Mouse (Mus musculus): ENCODE data around the gene Helb. TPM values are rescaled to one million over a fixed set of nuclear protein-coding genes. Genes with fewer than 3 reads are reported as not detected.
"Not testable (repeated sequence)": the region's sequence is repeated elsewhere in the genome, so short reads cannot be mapped to it uniquely, and the experiment has no call there.

Gene Helb
- polyA plus RNA-seq, 1 experiment from 2014 or later: 3.1 TPM

DNA sequence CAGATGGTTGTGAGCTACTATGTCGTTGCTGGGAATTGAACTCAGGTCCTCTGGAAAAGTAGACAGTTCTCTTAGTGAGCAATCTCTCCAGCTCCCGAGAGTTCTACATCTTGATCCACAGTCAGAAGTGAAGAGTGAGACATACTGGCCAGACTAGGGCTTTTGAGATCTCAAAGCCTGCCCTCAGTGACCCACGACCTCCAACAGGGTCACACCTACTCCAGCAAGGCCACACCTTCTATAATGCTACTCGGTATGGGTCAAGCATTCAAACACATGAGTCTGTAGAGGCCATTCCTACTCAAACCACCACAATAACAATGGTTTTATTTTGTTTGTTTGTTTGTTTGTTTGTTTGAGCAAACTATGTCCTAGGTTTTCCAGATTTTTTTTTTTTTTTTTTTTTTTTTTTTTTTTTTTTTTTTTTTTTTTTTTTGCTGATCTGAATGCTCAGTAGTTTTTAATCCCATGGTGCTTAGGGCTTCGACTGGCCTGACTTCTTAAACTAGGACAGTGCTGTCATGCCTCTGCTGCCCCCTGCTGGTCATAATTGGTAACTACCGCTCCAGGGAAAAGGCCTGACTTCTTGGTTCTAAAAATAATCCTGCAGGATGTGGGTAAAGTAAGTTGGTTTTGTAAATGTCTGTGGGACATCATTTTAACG lies 12.1 kb upstream of the Helb start:
- H3K9ac ChIP-seq (replicated peaks): no peak overlapping the region
- no peak overlapping the region for H3K4me3 ChIP-seq (replicated peaks)
- H3K36me3 ChIP-seq: no peaks in the 10 kb centered on the region
- peak; percentile 66; the same call in 1 of the 2 replicates for ATAC-seq
- 0 out of 2 replicates have a peak, but pooled peaks cover 6% of the 10 kb centered on the region for H3K4me1 ChIP-seq (replicated peaks)
- no peak overlapping the region for H3K27ac ChIP-seq
- 56% methylated on average over 7 of the region's 7 CpGs for WGBS
- H3K9me3 ChIP-seq: no peaks in the 10 kb centered on the region
- H3K27me3 ChIP-seq: no peaks in the 10 kb centered on the region
- H3K4me2 ChIP-seq (replicated peaks): no peak overlapping the region

DNA sequence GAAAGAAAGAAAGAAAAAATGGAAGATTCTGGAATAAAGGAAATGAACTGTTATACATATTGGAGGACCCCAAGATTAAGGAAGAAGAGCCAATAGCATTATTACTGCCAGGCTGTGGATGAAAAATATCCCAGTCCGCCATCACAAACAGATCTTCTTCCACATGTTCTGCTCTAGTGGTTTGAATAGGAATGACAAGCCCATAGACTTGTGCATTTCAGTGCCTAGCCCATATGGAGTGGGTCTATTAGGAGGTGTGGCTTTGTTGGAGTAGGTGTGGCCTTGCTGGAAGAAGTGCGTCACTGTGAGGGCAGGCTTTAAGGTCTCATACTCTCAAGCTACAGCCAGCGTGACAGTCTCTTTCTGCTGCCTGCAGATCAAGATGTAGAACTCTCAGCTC lies 10.9 kb upstream of the Helb start:
- H3K9ac ChIP-seq (replicated peaks): no peak overlapping the region
- no peaks in the 10 kb centered on the region for H3K27me3 ChIP-seq
- no peak overlapping the region for H3K4me3 ChIP-seq (replicated peaks)
- H3K9me3 ChIP-seq: no peaks in the 10 kb centered on the region
- 92% methylated on average over 3 of the region's 3 CpGs for WGBS
- ATAC-seq: no peak
- no peaks in the 10 kb centered on the region for H3K36me3 ChIP-seq
- no peak overlapping the region for H3K27ac ChIP-seq
- H3K4me1 ChIP-seq (replicated peaks): 0 out of 2 replicates have a peak, but pooled peaks cover 2% of the 10 kb centered on the region
- H3K4me2 ChIP-seq (replicated peaks): no peak overlapping the region

DNA sequence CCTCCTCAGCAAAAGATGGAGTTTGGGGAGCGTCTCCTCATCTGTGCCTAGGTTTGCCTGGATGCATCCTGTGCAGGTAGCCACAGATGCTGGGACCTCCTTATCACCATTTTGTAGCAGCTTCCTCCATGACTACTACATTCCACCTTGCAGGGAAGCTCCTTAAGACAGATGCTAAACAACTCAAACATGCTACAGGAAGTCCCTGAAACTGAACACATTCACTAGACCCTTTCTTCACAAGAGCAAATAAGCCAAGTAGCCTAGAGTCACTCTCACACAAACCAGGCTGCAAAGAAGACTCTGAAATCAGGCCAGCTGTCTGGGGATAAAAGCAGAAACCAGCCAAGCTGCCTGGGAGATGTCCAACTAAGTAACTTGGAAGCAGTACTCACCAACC lies 2.5 kb upstream of the Helb start:
- no peaks in the 10 kb centered on the region for H3K36me3 ChIP-seq
- H3K27me3 ChIP-seq: no peaks in the 10 kb centered on the region
- 95% methylated on average over 1 of the region's 1 CpGs for WGBS
- no peak overlapping the region for H3K4me2 ChIP-seq (replicated peaks)
- no peaks in the 10 kb centered on the region for H3K9me3 ChIP-seq
- H3K4me1 ChIP-seq (replicated peaks): peaks cover 10% of the 10 kb centered on the region
- H3K9ac ChIP-seq (replicated peaks): no peak overlapping the region
- ATAC-seq: no peak
- H3K4me3 ChIP-seq (replicated peaks): no peak overlapping the region
- no peak overlapping the region for H3K27ac ChIP-seq

DNA sequence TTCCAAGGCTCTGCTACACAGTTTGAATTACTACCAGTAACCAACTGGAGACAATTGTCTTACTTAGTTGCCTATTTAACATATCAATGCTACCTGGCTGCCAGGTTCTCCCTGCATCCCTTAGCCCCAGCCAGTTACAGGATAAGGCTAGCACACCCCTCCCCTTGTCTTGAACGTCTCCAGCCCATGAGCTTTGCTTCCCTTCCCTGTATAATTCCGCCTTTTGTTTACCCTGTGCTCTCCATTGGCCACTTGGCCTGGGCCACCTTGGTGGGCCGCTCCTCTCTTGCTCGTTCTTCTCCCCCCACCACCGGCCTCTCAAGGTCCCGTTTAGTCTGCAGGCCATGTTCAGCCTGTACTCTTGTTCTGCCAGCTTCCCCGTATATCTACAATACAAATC lies 1.7 kb upstream of the Helb start:
- peaks cover 10% of the 10 kb centered on the region for H3K4me1 ChIP-seq (replicated peaks)
- 37% methylated on average over 7 of the region's 7 CpGs for WGBS
- ATAC-seq: no peak
- H3K4me2 ChIP-seq (replicated peaks): no peak overlapping the region
- no peak overlapping the region for H3K27ac ChIP-seq
- H3K9me3 ChIP-seq: no peaks in the 10 kb centered on the region
- H3K9ac ChIP-seq (replicated peaks): no peak overlapping the region
- H3K36me3 ChIP-seq: no peaks in the 10 kb centered on the region
- H3K27me3 ChIP-seq: no peaks in the 10 kb centered on the region
- no peak overlapping the region for H3K4me3 ChIP-seq (replicated peaks)

DNA sequence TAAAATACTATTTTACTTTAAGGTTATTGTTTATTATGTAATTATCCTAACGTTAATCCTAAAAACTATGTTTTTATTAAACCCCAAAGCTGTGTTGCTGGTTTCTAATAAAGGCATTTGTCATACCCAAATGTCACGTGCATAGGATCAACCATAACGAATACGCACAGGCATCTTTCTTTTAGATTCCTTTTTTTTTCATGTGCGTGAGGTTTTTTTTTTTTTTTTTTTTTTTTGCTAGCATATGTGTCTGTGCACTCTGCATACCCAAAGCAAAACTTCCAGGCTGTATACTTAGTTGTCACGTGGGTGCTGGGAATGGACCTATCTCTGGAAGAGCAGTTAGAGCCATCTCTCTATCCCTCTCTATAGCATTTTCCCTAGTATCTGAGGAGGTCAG lies 1.2 kb upstream of the Helb start:
- H3K27ac ChIP-seq: no peak overlapping the region

DNA sequence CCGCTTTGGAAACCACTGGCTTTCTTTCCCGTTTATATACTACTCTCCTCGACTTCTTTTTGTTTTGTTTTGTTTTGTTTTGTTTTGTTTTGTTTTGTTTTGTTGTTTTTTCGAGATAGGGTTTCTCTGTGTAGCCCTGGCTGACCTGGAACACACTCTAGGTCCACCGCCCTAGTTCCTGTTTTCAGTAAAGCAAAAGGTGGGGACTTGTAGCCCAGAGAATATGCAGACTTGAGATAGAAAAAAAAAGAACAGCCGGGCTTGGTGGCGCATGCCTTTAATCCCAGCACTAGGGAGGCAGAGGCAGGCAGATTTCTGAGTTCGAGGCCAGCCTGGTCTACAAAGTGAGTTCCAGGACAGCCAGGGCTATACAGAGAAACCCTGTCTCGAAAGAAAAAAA lies 695 bp upstream of the Helb start:
- not testable (repeated sequence) for H3K9ac ChIP-seq (replicated peaks); H3K4me1 ChIP-seq (replicated peaks); ATAC-seq; H3K36me3 ChIP-seq; H3K27ac ChIP-seq; H3K27me3 ChIP-seq; H3K9me3 ChIP-seq
- Histone ChIP-seq H3K4me3 (replicated peaks) (peak overlapping the region; percentile 65; the same call in 1 of the 2 replicates), H3K4me2 (replicated peaks) (peak overlapping the region; percentile 80)
- 71% methylated on average over 9 of the region's 9 CpGs for whole genome bisulfite sequencing

More for the DNA sequence above, 1.2 kb upstream of the Helb start:
- no peak overlapping the region for H3K4me3 ChIP-seq (replicated peaks)
- H3K9ac ChIP-seq (replicated peaks): no peak overlapping the region
- peaks cover 10% of the 10 kb centered on the region for H3K4me1 ChIP-seq (replicated peaks)
- no peaks in the 10 kb centered on the region for H3K27me3 ChIP-seq
- no peak overlapping the region for H3K4me2 ChIP-seq (replicated peaks)
- no peak for ATAC-seq
- no peaks in the 10 kb centered on the region for H3K9me3 ChIP-seq
- 73% methylated on average over 6 of the region's 6 CpGs for WGBS
- H3K36me3 ChIP-seq: no peaks in the 10 kb centered on the region

DNA sequence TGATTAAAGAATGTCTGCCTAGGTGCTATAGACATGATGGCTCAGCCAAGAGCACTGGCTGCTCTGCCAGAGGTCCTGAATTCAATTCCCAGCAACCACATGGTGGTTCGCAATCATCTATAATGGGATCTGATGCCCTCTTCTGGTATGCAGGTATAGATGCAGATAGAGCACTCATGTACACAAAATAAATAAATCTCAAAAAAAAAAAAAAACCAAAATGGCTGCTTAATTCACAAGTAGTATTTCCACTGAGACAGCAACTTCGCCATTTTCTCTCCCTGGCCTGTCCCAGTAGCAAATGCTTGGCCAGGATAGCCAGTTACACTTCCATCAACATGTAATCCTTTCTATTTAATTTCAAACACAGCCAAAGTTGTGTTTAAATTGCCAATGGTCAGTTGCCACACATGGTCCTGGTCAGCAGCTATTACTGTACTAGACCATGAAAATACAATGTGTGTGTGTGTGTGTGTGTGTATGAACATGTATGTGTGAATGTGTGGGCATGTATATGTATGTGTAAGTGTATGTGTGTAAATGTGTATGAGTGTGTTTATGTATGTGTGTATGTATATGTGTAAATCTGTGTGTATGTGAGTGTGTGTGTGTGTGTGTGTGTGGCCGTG lies 982 bp downstream of the Helb start:
- Histone ChIP-seq H3K4me2 (replicated peaks) (peak overlapping the region; percentile 80), H3K4me1 (replicated peaks) (peaks cover 10% of the 10 kb centered on the region), H3K9ac (replicated peaks) (no peak overlapping the region; the same call in 1 of the 2 replicates), H3K4me3 (replicated peaks) (peak overlapping the region; percentile 65), H3K36me3 (no peaks in the 10 kb centered on the region; the same call in 1 of the 2 replicates), H3K27me3 (no peaks in the 10 kb centered on the region), H3K27ac (no peak overlapping the region), H3K9me3 (no peaks in the 10 kb centered on the region)
- 81% methylated on average over 3 of the region's 3 CpGs for WGBS
- ATAC-seq: no peak

DNA sequence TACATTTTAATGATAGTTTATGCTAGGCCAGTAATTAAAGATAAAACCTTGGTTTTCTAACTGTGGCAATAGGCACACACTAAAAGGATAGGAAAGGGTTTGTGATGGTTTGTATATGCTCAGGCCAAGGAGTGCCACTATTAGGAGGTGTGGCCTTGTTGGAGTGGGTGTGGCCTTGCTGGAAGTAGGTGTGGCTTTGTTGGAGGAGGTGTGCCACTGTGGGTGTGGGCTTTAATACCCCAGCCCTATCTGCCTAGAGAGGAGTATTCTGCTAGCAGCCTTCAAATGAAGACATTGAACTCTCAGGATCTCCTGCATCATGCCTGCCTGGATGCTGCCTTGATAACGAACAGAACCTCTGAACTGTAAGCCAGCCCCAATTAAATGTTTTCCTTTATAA lies 12.0 kb downstream of the Helb start:
- Histone ChIP-seq H3K4me2 (replicated peaks) (no peak overlapping the region), H3K27ac (no peak overlapping the region), H3K4me1 (replicated peaks) (no peaks in the 10 kb centered on the region), H3K9ac (replicated peaks) (no peak overlapping the region), H3K36me3 (peaks cover 5% of the 10 kb centered on the region), H3K4me3 (replicated peaks) (no peak overlapping the region), H3K27me3 (no peaks in the 10 kb centered on the region), H3K9me3 (no peaks in the 10 kb centered on the region)
- 100% methylated on average over 1 of the region's 1 CpGs for WGBS
- ATAC-seq: no peak

DNA sequence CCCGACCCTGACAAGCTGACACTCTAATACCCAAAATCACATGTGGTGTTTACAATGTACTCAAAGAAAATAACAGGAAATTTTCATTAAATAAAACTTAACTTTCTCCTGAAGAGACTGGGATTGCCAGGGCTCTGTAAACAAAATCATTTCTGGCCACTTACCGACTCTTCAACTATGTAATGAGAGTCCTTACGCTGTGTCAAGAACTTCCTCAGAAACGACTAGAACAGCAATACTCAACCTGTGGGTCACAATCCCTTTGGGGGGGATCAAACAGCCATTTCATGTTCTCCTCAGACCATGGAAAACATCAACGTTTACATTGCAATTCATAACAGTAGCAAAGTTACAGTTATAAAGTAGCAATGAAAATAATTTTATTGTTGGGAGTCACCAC lies 15.2 kb downstream of the Helb start:
- 90% methylated on average over 5 of the region's 5 CpGs for whole genome bisulfite sequencing
- H3K27ac ChIP-seq: no peak overlapping the region
- H3K27me3 ChIP-seq: no peaks in the 10 kb centered on the region
- H3K4me1 ChIP-seq (replicated peaks): no peaks in the 10 kb centered on the region
- H3K9me3 ChIP-seq: no peaks in the 10 kb centered on the region
- peaks cover 20% of the 10 kb centered on the region for H3K36me3 ChIP-seq
- no peak overlapping the region for H3K4me3 ChIP-seq (replicated peaks)
- H3K4me2 ChIP-seq (replicated peaks): no peak overlapping the region
- no peak overlapping the region for H3K9ac ChIP-seq (replicated peaks)
- no peak for ATAC-seq

DNA sequence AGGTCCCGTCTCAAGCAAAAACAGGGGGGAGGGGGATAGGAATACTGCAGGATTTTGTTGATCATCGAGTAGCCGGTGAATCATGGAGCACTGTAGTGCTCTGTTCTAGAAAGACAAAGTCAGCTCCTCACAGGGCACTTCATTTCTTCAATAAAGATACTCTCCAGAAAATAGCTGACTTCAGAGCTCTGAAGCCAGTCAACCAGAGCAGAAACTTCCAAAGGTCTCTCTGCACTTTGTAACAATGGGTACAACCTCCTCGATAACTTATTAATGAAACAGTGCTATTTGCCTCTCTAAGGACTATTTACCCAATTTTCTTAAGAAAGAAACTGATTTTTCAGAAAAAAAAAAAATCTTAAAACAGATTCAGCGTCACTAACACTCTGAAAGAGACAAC lies 17.1 kb downstream of the Helb start:
- Histone ChIP-seq H3K4me2 (replicated peaks) (no peak overlapping the region), H3K4me1 (replicated peaks) (no peaks in the 10 kb centered on the region), H3K36me3 (peaks cover 20% of the 10 kb centered on the region), H3K27me3 (no peaks in the 10 kb centered on the region), H3K9me3 (no peaks in the 10 kb centered on the region), H3K4me3 (replicated peaks) (no peak overlapping the region), H3K27ac (no peak overlapping the region), H3K9ac (replicated peaks) (no peak overlapping the region)
- 94% methylated on average over 5 of the region's 5 CpGs for WGBS
- ATAC-seq: no peak

DNA sequence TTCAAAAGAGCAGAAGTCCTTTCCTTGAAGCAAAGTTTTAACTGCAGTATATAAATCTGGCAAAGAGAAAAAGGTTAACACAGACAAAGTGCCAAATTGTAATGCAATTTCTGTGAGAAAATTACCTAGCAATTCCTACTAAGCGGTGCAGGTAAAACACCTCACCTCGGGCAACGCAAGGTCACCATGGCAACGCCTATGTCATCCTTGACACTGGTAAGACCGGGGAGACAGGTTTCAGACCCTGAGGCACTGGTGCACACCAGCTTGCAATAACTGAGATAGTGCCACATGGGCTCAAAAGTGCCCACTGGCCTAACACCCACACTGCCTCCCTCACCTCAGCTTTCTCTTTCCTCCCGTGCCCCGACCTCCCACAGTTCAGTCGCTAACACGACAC lies 17.7 kb downstream of the Helb start:
- no peak overlapping the region for H3K4me2 ChIP-seq (replicated peaks)
- no peak overlapping the region for H3K9ac ChIP-seq (replicated peaks)
- H3K27me3 ChIP-seq: no peaks in the 10 kb centered on the region
- peaks cover 20% of the 10 kb centered on the region for H3K36me3 ChIP-seq
- H3K4me3 ChIP-seq (replicated peaks): no peak overlapping the region
- no peak for ATAC-seq
- no peaks in the 10 kb centered on the region for H3K4me1 ChIP-seq (replicated peaks)
- no peaks in the 10 kb centered on the region for H3K9me3 ChIP-seq
- WGBS: 92% methylated on average over 9 of the region's 9 CpGs
- no peak overlapping the region for H3K27ac ChIP-seq

DNA sequence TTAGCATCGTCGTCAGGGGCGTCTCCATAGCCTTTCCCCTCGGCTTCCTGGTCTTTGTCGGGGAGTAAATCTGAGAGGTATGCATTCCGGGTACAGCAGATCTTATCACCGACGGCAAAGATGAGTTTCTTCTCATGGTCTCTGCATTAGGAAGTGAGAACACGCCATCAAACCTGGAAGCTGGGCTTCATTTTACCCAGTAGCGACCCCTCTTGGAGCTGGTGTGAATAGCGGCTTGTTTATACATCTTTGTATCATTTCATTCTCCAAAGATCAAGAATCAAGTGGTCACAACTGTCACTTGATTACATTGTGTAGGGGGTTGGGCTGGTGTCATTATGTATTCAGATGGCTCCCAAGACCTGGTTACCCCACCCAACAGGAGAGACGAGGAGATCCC lies 20.2 kb downstream of the Helb start:
- Histone ChIP-seq H3K36me3 (peaks cover 37% of the 10 kb centered on the region), H3K27me3 (no peaks in the 10 kb centered on the region), H3K4me1 (replicated peaks) (no peaks in the 10 kb centered on the region), H3K4me3 (replicated peaks) (no peak overlapping the region), H3K9ac (replicated peaks) (no peak overlapping the region), H3K4me2 (replicated peaks) (no peak overlapping the region), H3K9me3 (no peaks in the 10 kb centered on the region), H3K27ac (no peak overlapping the region)
- ATAC-seq: no peak
- WGBS: 90% methylated on average over 12 of the region's 12 CpGs

DNA sequence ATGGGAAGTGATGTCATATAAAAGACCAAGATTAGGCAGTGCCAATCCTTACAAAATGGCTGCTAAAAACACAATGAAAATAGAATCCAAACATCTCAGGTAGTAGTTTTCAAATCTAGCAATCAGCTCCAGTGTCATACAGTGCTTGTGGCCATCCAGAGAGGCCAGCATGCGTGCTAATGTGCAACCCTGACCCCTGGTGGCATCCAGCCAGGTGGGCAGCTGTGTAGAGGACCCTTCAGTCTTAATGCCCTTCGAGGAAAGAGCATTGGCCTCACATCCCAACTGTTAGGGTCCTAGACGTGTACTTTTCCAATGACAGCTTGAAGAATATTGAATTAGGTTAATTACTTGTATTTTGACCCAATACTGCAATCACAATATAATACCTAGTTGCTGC lies 34.9 kb downstream of the Helb start:
- ATAC-seq: no peak

More for the DNA sequence above, 34.9 kb downstream of the Helb start:
- no peaks in the 10 kb centered on the region for H3K27me3 ChIP-seq
- no peak overlapping the region for H3K27ac ChIP-seq
- H3K9me3 ChIP-seq: no peaks in the 10 kb centered on the region
- 87% methylated on average over 3 of the region's 3 CpGs for WGBS
- H3K9ac ChIP-seq (replicated peaks): no peak overlapping the region
- no peak overlapping the region for H3K4me3 ChIP-seq (replicated peaks)
- H3K36me3 ChIP-seq: peaks cover 44% of the 10 kb centered on the region
- H3K4me1 ChIP-seq (replicated peaks): no peaks in the 10 kb centered on the region
- H3K4me2 ChIP-seq (replicated peaks): no peak overlapping the region
